Mouse (Mus musculus) bone marrow macrophage, adult 2 months (primary cell): ENCODE measurements around the gene Immp2l.

Experiments
- CTCF ChIP-seq: IDR thresholded peaks from 2 replicates; pipeline ENCODE4 v1.5.1; 2012; ENCODE audit warnings: low read depth, mild to moderate bottlenecking, low read length, moderate library complexity
- POLR2A ChIP-seq: IDR thresholded peaks from 2 replicates; pipeline ENCODE4 v1.6.1; 2012; ENCODE audit warnings: mild to moderate bottlenecking, low read depth, low read length, borderline replicate concordance

GRCm38 (mm10) chr12:41096045-41096444, 72.2 kb downstream of the Immp2l start:
- TF ChIP-seq POLR2A, result no peak
- TF ChIP-seq CTCF, result no peak
